35 mouse cellular contexts compared by ENCODE assay signal in the genomic region with DNA sequence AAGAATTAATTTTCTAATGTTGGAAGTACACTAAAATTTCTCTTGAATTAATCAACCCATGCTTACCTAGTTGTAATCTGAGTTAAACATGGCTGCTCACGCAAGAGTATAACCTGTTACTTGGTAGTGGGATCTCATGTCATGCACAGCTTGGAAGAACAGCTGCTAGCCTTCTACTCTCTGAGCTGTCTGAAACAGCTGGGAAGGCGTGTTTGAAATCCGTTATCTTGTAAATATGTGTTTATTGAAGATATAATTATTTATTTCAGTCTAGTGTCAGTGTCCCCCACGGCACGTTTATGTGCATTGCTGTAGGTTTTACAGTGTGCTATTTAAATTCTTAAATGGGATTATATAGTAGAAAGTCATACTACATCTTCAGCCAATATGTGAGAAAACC.
"Had no signal": no experiment of that assay in that cellular context is flagged by ENCODE, and none has a peak within 500 bp of the region (broad histone marks: within the 10 kb centered on the region; RNA-seq: fewer than 3 reads in every experiment).

No protein-coding gene starts in this region.

- ATAC-seq: hindbrain, embryonic 16.5 days; hindbrain, postnatal 0 days; inflammation-experienced regulatory T-cells, adult 6 months; intestine, embryonic 15.5 days; intestine, embryonic 16.5 days; intestine, postnatal 0 days had no signal

- H3K4me3 ChIP-seq: heart, embryonic 10.5 days; heart, embryonic 12.5 days; heart, embryonic 13.5 days; heart, embryonic 15.5 days; hindbrain, embryonic 10.5 days; hindbrain, embryonic 12.5 days; hindbrain, embryonic 13.5 days; hindbrain, embryonic 15.5 days; intestine, embryonic 15.5 days; kidney, embryonic 15.5 days; layer of hippocampus, adult 2 months had no signal

- H3K36me3 ChIP-seq: hindbrain, embryonic 10.5 days; hindbrain, embryonic 12.5 days; hindbrain, embryonic 13.5 days; hindbrain, embryonic 15.5 days; intestine, embryonic 15.5 days; kidney, embryonic 15.5 days had no signal

- H3K27me3 ChIP-seq: heart, embryonic 12.5 days; heart, embryonic 13.5 days; heart, embryonic 15.5 days; hindbrain, embryonic 12.5 days; hindbrain, embryonic 13.5 days; hindbrain, embryonic 15.5 days; intestine, embryonic 15.5 days; kidney, embryonic 15.5 days had no signal

- H3K9ac ChIP-seq: heart, embryonic 12.5 days; heart, embryonic 13.5 days; heart, embryonic 15.5 days; hindbrain, embryonic 12.5 days; hindbrain, embryonic 13.5 days; hindbrain, embryonic 14.5 days; hindbrain, embryonic 15.5 days; intestine, embryonic 15.5 days; kidney, embryonic 15.5 days had no signal

- H3K27ac ChIP-seq: heart, embryonic 10.5 days; heart, embryonic 13.5 days; heart, embryonic 15.5 days; hindbrain, embryonic 10.5 days; hindbrain, embryonic 12.5 days; hindbrain, embryonic 13.5 days; hindbrain, embryonic 14.5 days; hindbrain, embryonic 15.5 days; hindbrain, postnatal 0 days; intestine, embryonic 15.5 days; kidney, embryonic 15.5 days; kidney, postnatal 0 days; layer of hippocampus, adult 2 months had no signal

- H3K4me2 ChIP-seq: heart, embryonic 11.5 days; heart, embryonic 12.5 days; heart, embryonic 13.5 days; heart, embryonic 15.5 days; hindbrain, embryonic 12.5 days; hindbrain, embryonic 13.5 days; hindbrain, embryonic 14.5 days; hindbrain, embryonic 15.5 days; intestine, embryonic 15.5 days; kidney, embryonic 15.5 days had no signal

- H3K4me1 ChIP-seq: heart, embryonic 10.5 days; heart, embryonic 12.5 days; heart, embryonic 13.5 days; heart, embryonic 15.5 days; hindbrain, embryonic 10.5 days; hindbrain, embryonic 13.5 days; hindbrain, embryonic 15.5 days; intestine, embryonic 15.5 days; kidney, embryonic 15.5 days had no signal

- DNase-seq: heart, postnatal 10 days; heart, postnatal 14 days; heart, postnatal 36 days; heart, postnatal 4 days; kidney, adult 11 months; kidney, adult 18-20 months; kidney, adult 2 months; kidney, adult 8-10 months; kidney, adult 9 months; kidney, postnatal 10 days; kidney, postnatal 14 days; kidney, postnatal 25 days; kidney, postnatal 36 days; kidney, postnatal 4 days; layer of hippocampus, adult 9-11 months; layer of hippocampus, postnatal 36 days had no signal

- H3K9me3 ChIP-seq: heart, embryonic 10.5 days; heart, embryonic 12.5 days; heart, embryonic 13.5 days; heart, embryonic 15.5 days; hindbrain, embryonic 10.5 days; hindbrain, embryonic 12.5 days; hindbrain, embryonic 13.5 days; hindbrain, embryonic 15.5 days; intestine, embryonic 15.5 days; kidney, embryonic 15.5 days had no signal
